Mouse (Mus musculus) forebrain, embryonic 12.5 days (tissue): ENCODE data around the gene Mesd. TPM values are rescaled to one million over a fixed set of nuclear protein-coding genes. Genes with fewer than 3 reads are reported as not detected.

ENCODE experiments used
- ATAC-seq: fragments of 200-750 bp; cut with Nextera tagmentation; 2 replicates; pipeline ENCODE4 v1.8.0; 2017; ENCODE audit warnings: moderate TSS enrichment; ENCODE audit not compliant: low FRiP score
- H3K27ac ChIP-seq: fragments of 300-500 bp; sonication (generic); 2 replicates; pipeline ENCODE4 v1.5.1; 2016; ENCODE audit warnings: mild to moderate bottlenecking
- H3K27me3 ChIP-seq: fragments of 300-500 bp; sonication (generic); 2 replicates; pipeline ENCODE4 v1.6.1; 2016; ENCODE audit warnings: mild to moderate bottlenecking
- H3K36me3 ChIP-seq: fragments of 300-500 bp; sonication (generic); replicated peaks from 2 replicates; pipeline ENCODE4 v1.6.1; 2016; ENCODE audit warnings: mild to moderate bottlenecking
- H3K4me1 ChIP-seq: fragments of 300-500 bp; sonication (generic); 2 replicates; pipeline ENCODE4 v1.6.1; 2016
- H3K4me2 ChIP-seq: fragments of 300-500 bp; sonication (generic); 2 replicates; pipeline ENCODE4 v1.6.1; 2016; ENCODE audit warnings: mild to moderate bottlenecking, moderate library complexity
- H3K4me3 ChIP-seq: fragments of 300-500 bp; sonication (generic); replicated peaks from 2 replicates; pipeline ENCODE4 v1.5.1; 2016; ENCODE audit warnings: mild to moderate bottlenecking
- H3K9ac ChIP-seq: fragments of 300-500 bp; sonication (generic); 2 replicates; pipeline ENCODE4 v1.6.1; 2016; ENCODE audit warnings: mild to moderate bottlenecking
- H3K9me3 ChIP-seq: fragments of 300-500 bp; sonication (generic); 2 replicates; pipeline ENCODE4 v1.6.1; 2016
- WGBS: fragments of 180-500 bp; shearing (Covaris S2); methylation state at CpG from one replicate; pipeline ENCODE4 v1.1.7; 2016; 5-methylcytosine and 5-hydroxymethylcytosine counted together
- polyA plus RNA-seq: library from polyadenylated mRNA; unstranded; fragments of >200 nt; fragmentation: Nextera tagmentation; extraction: Ambion mirVana; gene quantifications from 2 replicates; pipeline ENCODE4 v1.2.1, GENCODE M21; 2016

Gene Mesd
- polyA plus RNA-seq, 1 experiment from 2014 or later, result 80.8 TPM

GRCm38 (mm10) chr7:83941701-83942101 is 57.4 kb downstream of the Mesd start:
- WGBS, result 90% methylated on average over 8 of the region's 8 CpGs
- Histone ChIP-seq H3K27me3 (no peaks in the 10 kb centered on the region), H3K4me3 (no peak overlapping the region), H3K36me3 (no peaks in the 10 kb centered on the region), H3K27ac (no peak overlapping the region), H3K9me3 (no peaks in the 10 kb centered on the region), H3K9ac (no peak overlapping the region), H3K4me1 (no peaks in the 10 kb centered on the region), H3K4me2 (no peak overlapping the region)
- no peak for ATAC-seq

- no peaks in the 10 kb centered on the region for H3K4me1 ChIP-seq
- no peaks in the 10 kb centered on the region for H3K9me3 ChIP-seq
- no peak for ATAC-seq
- no peaks in the 10 kb centered on the region for H3K27me3 ChIP-seq
- no peak overlapping the region for H3K27ac ChIP-seq
- no peak overlapping the region for H3K4me3 ChIP-seq
- H3K9ac ChIP-seq, result no peak overlapping the region
- H3K4me2 ChIP-seq, result no peak overlapping the region
- H3K36me3 ChIP-seq, result no peaks in the 10 kb centered on the region
- 87% methylated on average over 7 of the region's 7 CpGs for WGBS
Measured at GRCm38 (mm10) chr7:83948743-83949142, 64.5 kb downstream of the Mesd start.

- Histone ChIP-seq H3K9me3 (no peaks in the 10 kb centered on the region), H3K27ac (no peak overlapping the region), H3K4me3 (no peak overlapping the region), H3K9ac (no peak overlapping the region), H3K4me2 (no peak overlapping the region), H3K27me3 (no peaks in the 10 kb centered on the region), H3K4me1 (no peaks in the 10 kb centered on the region), H3K36me3 (no peaks in the 10 kb centered on the region)
- 49% methylated on average over 6 of the region's 6 CpGs for WGBS
- ATAC-seq, result no peak
Measured at GRCm38 (mm10) chr7:83949662-83950061, 65.4 kb downstream of the Mesd start.

Other genes with a start within 250 kb of the Mesd start
- 0.86 and 0.95 TPM in 2 replicates for gene Il16, start 138.7 kb upstream of the Mesd start, polyA plus RNA-seq
- gene Cfap161, start 89.6 kb upstream of the Mesd start, polyA plus RNA-seq, result 0.28 and 0.49 TPM in 2 replicates
- gene Tlnrd1, start 161 bp upstream of the Mesd start, polyA plus RNA-seq, result 8.7 and 10.9 TPM in 2 replicates
- 0.63 and 0.69 TPM in 2 replicates for gene Cemip, start 202.0 kb downstream of the Mesd start, polyA plus RNA-seq